Mouse (Mus musculus) lung, adult 18-20 months (tissue): ENCODE results near the gene Lipc.

Experiments
- DNase-seq, 2 experiments: peaks; one replicate each; pipeline ENCODE4 v3.0.0; 2022; ENCODE audit warnings: mixed read lengths in 2 of 2

Lipc gene

GRCm38 (mm10) chr9:70952126-70952525, at the start of gene Lipc:
Gene Lipc (minus strand): TSS chr9:70952226.
- no peak for DNase-seq

- DNase-seq = no peak
Observed at GRCm38 (mm10) chr9:70999161-70999560, 47.1 kb upstream of the Lipc start.

GRCm38 (mm10) chr9:70998719-70999118, 46.7 kb upstream of the Lipc start:
- no peak for DNase-seq

- DNase-seq = no peak
Observed at GRCm38 (mm10) chr9:70993326-70993725, 41.3 kb upstream of the Lipc start.

GRCm38 (mm10) chr9:70991401-70991800, 39.4 kb upstream of the Lipc start:
- DNase-seq = no peak

- DNase-seq = no peak
Observed at GRCm38 (mm10) chr9:70987210-70987609, 35.2 kb upstream of the Lipc start.

- DNase-seq = no peak
Observed at GRCm38 (mm10) chr9:70982991-70983480, 31.0 kb upstream of the Lipc start.

- DNase-seq = no peak
Observed at GRCm38 (mm10) chr9:70981721-70982120, 29.7 kb upstream of the Lipc start.

- no peak for DNase-seq
Observed at GRCm38 (mm10) chr9:70979641-70980040, 27.6 kb upstream of the Lipc start.

- DNase-seq = no peak
Observed at GRCm38 (mm10) chr9:70979171-70979570, 27.1 kb upstream of the Lipc start.

GRCm38 (mm10) chr9:70977392-70977791, 25.4 kb upstream of the Lipc start:
- DNase-seq = peak in 1 of 2 experiments; percentile 16

- no peak for DNase-seq
Observed at GRCm38 (mm10) chr9:70975921-70976320, 23.9 kb upstream of the Lipc start.

GRCm38 (mm10) chr9:70973286-70973685, 21.3 kb upstream of the Lipc start:
- DNase-seq = no peak

GRCm38 (mm10) chr9:70969244-70969643, 17.2 kb upstream of the Lipc start:
- DNase-seq = no peak

GRCm38 (mm10) chr9:70965999-70966994, 14.3 kb upstream of the Lipc start:
- DNase-seq = no peak

GRCm38 (mm10) chr9:70965422-70965821, 13.4 kb upstream of the Lipc start:
- DNase-seq = no peak

GRCm38 (mm10) chr9:70965011-70965410, 13.0 kb upstream of the Lipc start:
- DNase-seq = no peak

- DNase-seq = no peak
Observed at GRCm38 (mm10) chr9:70963461-70963891, 11.4 kb upstream of the Lipc start.

GRCm38 (mm10) chr9:70962781-70963455, 10.9 kb upstream of the Lipc start:
- no peak for DNase-seq

GRCm38 (mm10) chr9:70960301-70960700, 8.3 kb upstream of the Lipc start:
- no peak for DNase-seq

- DNase-seq = no peak
Observed at GRCm38 (mm10) chr9:70959866-70960265, 7.8 kb upstream of the Lipc start.

GRCm38 (mm10) chr9:70959447-70959846, 7.4 kb upstream of the Lipc start:
- no peak for DNase-seq

GRCm38 (mm10) chr9:70958381-70958780, 6.4 kb upstream of the Lipc start:
- DNase-seq = no peak

GRCm38 (mm10) chr9:70957717-70958116, 5.7 kb upstream of the Lipc start:
- DNase-seq = no peak
